Mouse (Mus musculus) cortical plate, adult 2 months (tissue): Measurements from ENCODE around the gene Tbccd1.

Source experiments
- CTCF ChIP-seq: fragments of 200-500 bp; IDR thresholded peaks from 2 replicates; pipeline ENCODE4 v1.5.1; 2011; ENCODE audit warnings: mild to moderate bottlenecking, control low read depth, low read length; ENCODE audit not compliant: insufficient read depth; ENCODE audit errors: extremely low read depth
- POLR2A ChIP-seq: fragments of 200-500 bp; IDR thresholded peaks from 2 replicates; pipeline ENCODE4 v1.6.1; 2011; ENCODE audit warnings: mild to moderate bottlenecking, low read length, control low read depth; ENCODE audit not compliant: insufficient read depth; ENCODE audit errors: extremely low read depth

GRCm38 (mm10) chr16:22878716-22879115, 21.2 kb upstream of the Tbccd1 start:
- TF ChIP-seq CTCF (no peak), POLR2A (no peak)
